Mouse (Mus musculus) embryonic fibroblast, embryonic 13.5 days (primary cell): ENCODE measurements around the gene G3bp2. TPM values are rescaled to one million over a fixed set of nuclear protein-coding genes. Genes with fewer than 3 reads are reported as not detected.
A peak's percentile ranks its signal among the peaks of the same experiment; 100 is the strongest.
"Not testable (repeated sequence)": the region's sequence is repeated elsewhere in the genome, so short reads cannot be mapped to it uniquely, and the experiment has no call there.

ENCODE experiments used
- H3K27ac ChIP-seq: 2 replicates; pipeline ENCODE4 v1.5.1; 2012; ENCODE audit warnings: low read length, control low read depth, inconsistent platforms; ENCODE audit not compliant: insufficient read depth
- H3K4me1 ChIP-seq: 2 replicates; pipeline ENCODE4 v1.6.1; 2011; ENCODE audit warnings: low read length; ENCODE audit not compliant: control insufficient read depth, insufficient read depth
- H3K4me3 ChIP-seq: 2 replicates; pipeline ENCODE4 v1.5.1; 2011; ENCODE audit warnings: mild to moderate bottlenecking, control low read depth, low read length; ENCODE audit not compliant: insufficient read depth
- CTCF ChIP-seq: IDR thresholded peaks from 2 replicates; pipeline ENCODE4 v1.5.1; 2011; ENCODE audit warnings: mild to moderate bottlenecking, control low read depth, low read length, moderate library complexity, borderline replicate concordance; ENCODE audit not compliant: insufficient read depth
- POLR2A ChIP-seq: IDR thresholded peaks from 2 replicates; pipeline ENCODE4 v1.6.1; 2011; ENCODE audit warnings: low read depth, mild to moderate bottlenecking, control low read depth, low read length, moderate library complexity
- polyA plus RNA-seq: library from polyadenylated mRNA; stranded (reverse); fragments of >200 nt; gene quantifications from 2 replicates; pipeline ENCODE4 v1.2.4, GENCODE M21; 2011; ENCODE audit warnings: low read depth; ENCODE audit not compliant: missing spikeins, insufficient read length

Gene G3bp2
- polyA plus RNA-seq: 104 and 116 TPM in 2 replicates

DNA sequence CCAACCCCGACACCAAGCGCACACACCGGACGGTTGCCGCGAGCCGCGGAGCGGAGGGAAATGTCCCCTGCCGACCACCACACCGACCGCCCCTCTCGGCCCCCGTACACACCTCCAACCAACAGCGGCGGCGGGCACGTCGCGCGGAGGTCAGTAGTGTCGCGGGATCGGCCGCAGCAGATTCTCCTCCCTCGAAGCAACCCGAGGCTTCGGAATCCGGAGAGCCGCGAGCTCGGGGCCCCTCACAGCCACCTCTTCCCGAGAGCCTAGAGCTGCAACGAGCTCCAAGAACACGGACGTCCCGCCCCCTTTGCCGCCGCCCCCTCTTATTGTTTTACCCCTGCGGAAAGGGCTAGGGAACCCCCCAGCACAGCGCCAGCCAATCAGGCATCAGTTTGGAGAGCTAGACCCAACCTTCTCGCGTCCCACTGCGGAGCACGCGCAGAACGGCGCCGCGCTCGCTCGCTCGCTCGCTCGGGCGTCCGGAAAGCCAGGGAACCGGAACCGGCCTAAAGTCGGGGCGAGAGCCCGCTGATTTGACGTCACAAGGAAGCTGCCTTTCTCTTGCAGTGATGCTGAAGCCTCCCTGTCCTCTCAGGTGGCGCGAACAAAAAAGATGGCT is at the start of gene G3bp2:
Gene G3bp2, minus strand, starts transcription at position 303 of the 622 bp plus-strand sequence.
- peaks cover 8% of the 10 kb centered on the region for H3K4me1 ChIP-seq
- peak; percentile 66 for TF ChIP-seq POLR2A
- TF ChIP-seq CTCF: no peak
- peak within 1 kb of the TSS; percentile 91 for H3K4me3 ChIP-seq
- H3K27ac ChIP-seq: peak within 1 kb of the TSS; percentile 79

- not testable (repeated sequence) for H3K4me1 ChIP-seq, H3K27ac ChIP-seq, H3K4me3 ChIP-seq
Measured at GRCm38 (mm10) chr5:92133006-92133405, 49.5 kb upstream of the G3bp2 start.

- Histone ChIP-seq H3K27ac (no peak overlapping the region), H3K4me3 (no peak overlapping the region), H3K4me1 (peaks cover 14% of the 10 kb centered on the region; the same call in 1 of the 2 replicates)
- no peak for TF ChIP-seq CTCF
- TF ChIP-seq POLR2A: no peak
Measured at GRCm38 (mm10) chr5:92132127-92132526, 48.6 kb upstream of the G3bp2 start.

GRCm38 (mm10) chr5:92130040-92130682 is 46.6 kb upstream of the G3bp2 start:
- TF ChIP-seq CTCF (no peak), POLR2A (no peak)
- Histone ChIP-seq H3K27ac (no peak overlapping the region), H3K4me1 (peaks cover 15% of the 10 kb centered on the region), H3K4me3 (no peak overlapping the region)

DNA sequence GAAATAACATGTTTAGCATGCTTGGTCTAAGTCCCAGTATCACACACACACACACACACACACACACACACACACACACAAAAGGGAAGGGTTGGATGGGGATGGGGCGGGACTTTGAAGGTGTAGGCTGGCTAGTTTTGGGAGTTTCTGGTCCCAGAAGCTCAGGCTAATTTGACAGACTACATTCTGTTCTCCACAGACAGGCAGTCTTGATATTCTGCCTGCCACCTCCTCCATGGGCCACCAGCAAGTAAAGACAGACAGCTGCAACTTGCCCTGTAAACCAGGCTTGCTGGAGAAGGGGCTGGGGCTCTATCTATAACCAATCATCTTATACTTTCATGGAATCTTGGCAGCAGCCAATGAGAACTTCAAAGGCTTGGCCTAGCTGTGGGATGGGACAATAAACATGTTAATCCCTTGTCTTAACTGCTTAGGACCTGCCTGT is 45.8 kb upstream of the G3bp2 start:
- Histone ChIP-seq H3K4me1 (peaks cover 15% of the 10 kb centered on the region), H3K27ac (peak overlapping the region; percentile 28), H3K4me3 (no peak overlapping the region)
- TF ChIP-seq CTCF: no peak
- no peak for TF ChIP-seq POLR2A

DNA sequence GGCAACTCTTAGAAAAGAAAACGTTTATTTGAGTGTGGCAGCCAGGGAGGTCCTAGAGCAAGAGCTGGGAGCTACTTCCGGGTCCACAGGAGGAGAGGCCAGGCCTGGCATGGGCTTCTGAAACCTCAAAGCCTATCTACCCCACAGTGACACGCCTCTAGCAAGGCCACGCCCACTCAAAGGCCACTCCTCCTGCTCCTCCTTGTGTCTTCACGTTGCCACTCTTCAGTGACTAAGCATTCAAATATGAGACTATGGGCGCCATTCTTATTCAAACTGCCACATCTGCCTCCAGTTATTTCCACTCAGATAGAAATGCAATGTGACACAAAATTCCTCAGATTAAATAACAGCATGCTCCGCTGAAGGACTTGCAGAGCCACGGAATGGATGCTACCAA is 45.1 kb upstream of the G3bp2 start:
- Histone ChIP-seq H3K27ac (peak overlapping the region; percentile 98), H3K4me1 (peaks cover 15% of the 10 kb centered on the region), H3K4me3 (no peak overlapping the region)
- 0 out of 2 replicates have a peak, but pooled peaks have one; percentile 5 for TF ChIP-seq POLR2A
- TF ChIP-seq CTCF: no peak

DNA sequence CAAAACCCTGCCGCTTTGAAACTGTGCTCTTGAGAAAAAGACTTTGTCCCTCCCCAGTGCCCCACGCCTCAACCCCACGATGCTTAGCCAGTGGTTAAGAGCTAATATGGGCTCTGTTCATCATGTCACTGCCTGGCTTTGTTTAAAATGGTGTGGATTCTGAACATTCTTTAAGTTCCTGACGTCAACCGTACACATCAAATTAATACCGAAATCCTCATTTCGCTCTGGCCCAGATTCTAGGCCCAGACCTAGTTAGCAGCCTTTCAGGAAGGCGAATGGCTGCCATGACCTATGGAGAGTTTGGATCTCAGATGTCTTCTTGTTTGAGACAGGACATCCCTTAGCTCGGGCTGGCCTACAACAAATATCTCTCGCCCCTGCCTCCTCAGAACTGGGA is 44.2 kb upstream of the G3bp2 start:
- H3K4me1 ChIP-seq: peaks cover 15% of the 10 kb centered on the region
- TF ChIP-seq POLR2A (no peak), CTCF (no peak)
- H3K4me3 ChIP-seq: no peak overlapping the region
- peak overlapping the region; percentile 98 for H3K27ac ChIP-seq

DNA sequence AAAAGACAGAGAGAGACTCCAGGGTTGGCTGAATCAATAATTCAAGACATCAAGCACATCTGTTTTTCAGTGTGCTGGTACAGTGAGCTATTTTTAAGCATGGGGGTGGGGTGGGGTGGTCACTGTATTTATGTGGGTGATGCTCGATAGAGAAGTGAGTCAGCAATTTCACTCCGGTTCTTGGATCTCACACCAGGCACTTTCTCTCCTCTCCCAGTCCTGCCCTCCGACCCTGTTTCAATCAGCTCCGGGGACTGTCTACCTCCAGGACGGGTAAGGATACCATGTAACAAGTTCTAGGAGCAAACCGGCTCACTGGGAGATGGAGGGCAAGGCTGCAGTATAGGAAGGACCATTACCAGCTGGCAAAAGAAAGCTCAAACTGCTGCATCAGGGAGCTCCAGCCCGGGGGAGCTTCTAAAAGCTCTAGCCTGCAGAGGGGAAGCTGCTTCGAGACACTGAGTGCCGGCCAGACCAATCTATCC is 43.7 kb upstream of the G3bp2 start:
- Histone ChIP-seq H3K4me3 (peak overlapping the region; percentile 25), H3K4me1 (peaks cover 15% of the 10 kb centered on the region), H3K27ac (peak overlapping the region; percentile 98)
- TF ChIP-seq POLR2A: peak; percentile 56
- no peak for TF ChIP-seq CTCF

- no peak for TF ChIP-seq CTCF
- TF ChIP-seq POLR2A: no peak
Measured at GRCm38 (mm10) chr5:92125446-92125845, 41.9 kb upstream of the G3bp2 start.

DNA sequence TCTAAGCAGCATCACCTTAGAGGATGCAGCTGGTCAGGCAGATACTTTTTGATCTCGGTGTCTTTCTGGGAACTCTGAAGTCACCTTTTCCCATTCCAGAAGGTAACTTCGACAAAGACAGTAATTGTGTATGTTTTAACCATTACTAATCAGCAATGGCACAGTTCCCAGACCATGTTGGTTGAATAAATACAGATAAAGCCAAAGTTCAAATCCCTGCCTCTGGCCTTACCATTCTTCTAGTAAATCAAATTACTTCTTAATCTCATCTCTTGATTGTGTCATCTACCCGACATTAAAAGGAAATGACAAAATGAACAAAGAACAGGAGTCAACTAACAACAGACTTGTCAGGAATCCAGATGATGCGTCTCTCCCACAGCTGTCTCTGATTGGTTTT is 38.1 kb upstream of the G3bp2 start:
- Histone ChIP-seq H3K4me3 (no peak overlapping the region), H3K27ac (no peak overlapping the region), H3K4me1 (peaks cover 4% of the 10 kb centered on the region; the same call in 1 of the 2 replicates)
- TF ChIP-seq CTCF (no peak), POLR2A (no peak)

More at GRCm38 (mm10) chr5:92125446-92125845, 41.9 kb upstream of the G3bp2 start:
- Histone ChIP-seq H3K27ac (no peak overlapping the region), H3K4me3 (no peak overlapping the region), H3K4me1 (peaks cover 15% of the 10 kb centered on the region)
